Mouse (Mus musculus): ENCODE results near the gene Vegfd. TPM values are rescaled to one million over a fixed set of nuclear protein-coding genes. Genes with fewer than 3 reads are reported as not detected.

The Vegfd gene
- polyA plus RNA-seq, 1 experiment from 2014 or later, result 40.1 TPM

GRCm38 (mm10) chrX:164419955-164420354 lies 46.8 kb downstream of the Vegfd start:
- no peak for DNase-seq
- Histone ChIP-seq H3K27ac (ENCODE audit: low read depth) (peak overlapping the region; percentile 69), H3K27me3 (ENCODE audit: insufficient read depth, low read length) (no peaks in the 10 kb centered on the region), H3K36me3 (ENCODE audit: insufficient read depth) (peaks cover 24% of the 10 kb centered on the region), H3K9me3 (ENCODE audit: low read depth, low read length) (no peaks in the 10 kb centered on the region), H3K9ac (peak overlapping the region; percentile 64), H3K4me2 (peak overlapping the region; percentile 55), H3K4me1 (ENCODE audit: insufficient read depth) (no peaks in the 10 kb centered on the region), H3K4me3 (ENCODE audit: low read depth, low read length) (peak overlapping the region; percentile 55)
- TF ChIP-seq CTCF (IDR thresholded peaks at IDR 0.05; ENCODE audit: low read depth), result no peak
- ATAC-seq (ENCODE audit: insufficient read depth), result peak; percentile 16; the same call in 1 of the 2 replicates
- WGBS, result 7% methylated on average over 13 of the region's 13 CpGs

- no peak for DNase-seq
- Histone ChIP-seq H3K4me1 (ENCODE audit: insufficient read depth) (no peaks in the 10 kb centered on the region), H3K36me3 (ENCODE audit: insufficient read depth) (peaks cover 26% of the 10 kb centered on the region), H3K27me3 (ENCODE audit: insufficient read depth, low read length) (no peaks in the 10 kb centered on the region), H3K9ac (peak overlapping the region; percentile 64), H3K9me3 (ENCODE audit: low read depth, low read length) (no peaks in the 10 kb centered on the region), H3K4me2 (peak overlapping the region; percentile 55), H3K4me3 (ENCODE audit: low read depth, low read length) (peak overlapping the region; percentile 55), H3K27ac (ENCODE audit: low read depth) (no peak overlapping the region)
- ATAC-seq (ENCODE audit: insufficient read depth), result no peak
- TF ChIP-seq CTCF (IDR thresholded peaks at IDR 0.05; ENCODE audit: low read depth), result no peak
- 42% methylated on average over 3 of the region's 3 CpGs for WGBS
These were observed 47.3 kb downstream of the Vegfd start for GRCm38 (mm10) chrX:164420518-164420917.

GRCm38 (mm10) chrX:164424821-164425220 lies 51.6 kb downstream of the Vegfd start:
- H3K4me2 ChIP-seq, result no peak overlapping the region
- no peak for ATAC-seq (ENCODE audit: insufficient read depth)
- no peak overlapping the region for H3K9ac ChIP-seq
- TF ChIP-seq CTCF (IDR thresholded peaks at IDR 0.05; ENCODE audit: low read depth), result no peak
- no peak overlapping the region for H3K4me3 ChIP-seq (ENCODE audit: low read depth, low read length)
- H3K36me3 ChIP-seq (ENCODE audit: insufficient read depth), result peaks cover 38% of the 10 kb centered on the region
- DNase-seq, result no peak
- H3K27ac ChIP-seq (ENCODE audit: low read depth), result no peak overlapping the region
- H3K9me3 ChIP-seq (ENCODE audit: low read depth, low read length), result no peaks in the 10 kb centered on the region
- no peaks in the 10 kb centered on the region for H3K4me1 ChIP-seq (ENCODE audit: insufficient read depth)
- 79% methylated on average over 1 of the region's 1 CpGs for WGBS
- no peaks in the 10 kb centered on the region for H3K27me3 ChIP-seq (ENCODE audit: insufficient read depth, low read length)

DNA sequence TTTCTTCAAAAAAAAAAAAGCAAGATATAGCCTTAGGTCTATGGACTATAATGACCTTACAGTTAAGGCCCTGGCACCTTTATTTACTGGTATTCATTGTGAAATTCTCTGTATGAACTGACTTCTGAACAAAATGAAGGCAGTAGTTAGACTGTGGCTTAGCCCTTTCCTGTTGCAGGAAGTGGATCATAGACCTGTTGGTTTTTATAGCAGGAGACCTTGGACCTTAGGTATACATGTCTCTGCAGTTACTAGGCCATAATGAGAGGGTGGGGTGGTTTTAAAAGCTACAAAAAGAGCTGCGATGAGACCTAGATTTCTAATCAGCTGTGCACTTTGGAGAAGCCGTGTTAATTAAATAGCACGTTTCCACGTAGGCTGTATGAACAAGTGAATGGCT lies 54.1 kb downstream of the Vegfd start:
- Histone ChIP-seq H3K9ac (no peak overlapping the region), H3K36me3 (ENCODE audit: insufficient read depth) (peaks cover 58% of the 10 kb centered on the region), H3K9me3 (ENCODE audit: low read depth, low read length) (no peaks in the 10 kb centered on the region), H3K27me3 (ENCODE audit: insufficient read depth, low read length) (no peaks in the 10 kb centered on the region), H3K4me1 (ENCODE audit: insufficient read depth) (no peaks in the 10 kb centered on the region), H3K4me2 (no peak overlapping the region), H3K4me3 (ENCODE audit: low read depth, low read length) (no peak overlapping the region), H3K27ac (ENCODE audit: low read depth) (no peak overlapping the region)
- WGBS, result 84% methylated on average over 4 of the region's 4 CpGs
- ATAC-seq (ENCODE audit: insufficient read depth) (no peak), DNase-seq (no peak)
- no peak for TF ChIP-seq CTCF (IDR thresholded peaks at IDR 0.05; ENCODE audit: low read depth)

DNA sequence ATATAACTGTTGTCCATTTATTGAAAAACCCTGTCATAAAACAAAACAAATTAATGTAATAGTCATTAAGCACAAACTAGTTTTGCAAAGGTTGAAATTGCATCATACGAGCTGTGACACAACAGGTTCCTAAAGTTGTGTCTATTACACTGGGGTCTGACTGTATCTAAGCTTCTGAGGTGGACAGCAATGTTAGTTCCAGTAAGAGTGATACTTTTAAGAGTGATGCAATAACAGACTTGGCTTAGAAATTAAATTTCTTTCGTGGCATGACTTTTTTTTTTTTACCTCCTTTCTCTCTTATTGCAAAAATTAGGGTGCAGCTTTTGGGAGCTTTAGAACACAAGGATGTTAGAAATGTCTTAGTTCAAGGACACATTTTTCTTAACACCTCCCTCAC lies 55.0 kb downstream of the Vegfd start:
- Histone ChIP-seq H3K4me1 (ENCODE audit: insufficient read depth) (no peaks in the 10 kb centered on the region), H3K36me3 (ENCODE audit: insufficient read depth) (peaks cover 56% of the 10 kb centered on the region), H3K27ac (ENCODE audit: low read depth) (no peak overlapping the region), H3K27me3 (ENCODE audit: insufficient read depth, low read length) (no peaks in the 10 kb centered on the region), H3K9me3 (ENCODE audit: low read depth, low read length) (no peaks in the 10 kb centered on the region), H3K9ac (no peak overlapping the region), H3K4me2 (no peak overlapping the region), H3K4me3 (ENCODE audit: low read depth, low read length) (no peak overlapping the region)
- ATAC-seq (ENCODE audit: insufficient read depth), result no peak
- 65% methylated on average over 2 of the region's 2 CpGs for WGBS
- no peak for DNase-seq
- TF ChIP-seq CTCF (IDR thresholded peaks at IDR 0.05; ENCODE audit: low read depth), result no peak

GRCm38 (mm10) chrX:164430621-164431020 lies 57.4 kb downstream of the Vegfd start:
- H3K9ac ChIP-seq, result no peak overlapping the region
- DNase-seq (no peak), ATAC-seq (ENCODE audit: insufficient read depth) (no peak)
- 72% methylated on average over 6 of the region's 6 CpGs for WGBS
- peaks cover 41% of the 10 kb centered on the region for H3K36me3 ChIP-seq (ENCODE audit: insufficient read depth)
- H3K4me2 ChIP-seq, result no peak overlapping the region
- no peaks in the 10 kb centered on the region for H3K27me3 ChIP-seq (ENCODE audit: insufficient read depth, low read length)
- no peak overlapping the region for H3K4me3 ChIP-seq (ENCODE audit: low read depth, low read length)
- no peak for TF ChIP-seq CTCF (IDR thresholded peaks at IDR 0.05; ENCODE audit: low read depth)
- H3K27ac ChIP-seq (ENCODE audit: low read depth), result no peak overlapping the region
- H3K9me3 ChIP-seq (ENCODE audit: low read depth, low read length), result no peaks in the 10 kb centered on the region
- H3K4me1 ChIP-seq (ENCODE audit: insufficient read depth), result no peaks in the 10 kb centered on the region

DNA sequence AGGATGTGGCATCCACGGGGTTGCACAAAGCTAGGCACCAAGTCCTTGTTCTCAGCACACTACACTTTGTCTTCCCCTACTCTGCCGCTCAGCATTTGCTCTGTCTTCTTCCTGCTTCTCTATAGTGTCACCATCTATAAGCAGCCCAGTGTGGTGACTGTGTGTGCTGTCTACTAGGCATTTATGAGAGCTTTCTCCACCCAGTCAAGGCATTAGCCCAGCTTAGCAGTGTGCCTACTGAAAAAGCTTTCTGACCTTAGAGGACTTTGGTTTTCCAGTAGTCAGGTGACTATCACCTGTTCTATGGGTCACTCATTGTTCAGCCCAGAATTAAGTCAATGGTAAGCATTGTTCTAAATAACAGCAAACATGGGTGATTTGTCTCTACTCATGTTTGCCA lies 58.0 kb downstream of the Vegfd start:
- no peak for TF ChIP-seq CTCF (IDR thresholded peaks at IDR 0.05; ENCODE audit: low read depth)
- 84% methylated on average over 2 of the region's 2 CpGs for WGBS
- Histone ChIP-seq H3K4me1 (ENCODE audit: insufficient read depth) (no peaks in the 10 kb centered on the region), H3K27ac (ENCODE audit: low read depth) (no peak overlapping the region), H3K4me2 (no peak overlapping the region), H3K9ac (no peak overlapping the region), H3K36me3 (ENCODE audit: insufficient read depth) (peaks cover 40% of the 10 kb centered on the region), H3K27me3 (ENCODE audit: insufficient read depth, low read length) (no peaks in the 10 kb centered on the region), H3K4me3 (ENCODE audit: low read depth, low read length) (no peak overlapping the region), H3K9me3 (ENCODE audit: low read depth, low read length) (no peaks in the 10 kb centered on the region)
- no peak for DNase-seq
- ATAC-seq (ENCODE audit: insufficient read depth), result no peak

DNA sequence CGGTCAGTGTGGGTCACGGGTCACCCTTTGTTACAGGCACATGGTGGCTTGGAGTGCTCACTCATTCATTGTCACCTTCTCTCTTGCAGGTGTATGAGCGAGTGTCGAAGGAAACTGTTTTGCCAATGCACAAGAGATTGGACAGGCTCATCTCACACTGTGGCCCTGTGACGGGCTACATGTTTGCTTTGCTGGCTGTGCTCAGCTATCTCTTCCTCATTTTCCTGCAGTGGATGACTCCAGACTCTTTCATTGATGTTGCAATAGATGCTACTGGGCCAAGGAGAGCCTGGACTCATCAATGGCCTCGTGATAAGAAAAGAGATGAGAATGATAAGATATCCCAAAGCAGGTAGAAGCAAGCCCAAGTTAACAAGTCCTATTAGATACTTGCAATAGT lies 58.4 kb downstream of the Vegfd start:
- WGBS, result 90% methylated on average over 6 of the region's 6 CpGs
- ATAC-seq (ENCODE audit: insufficient read depth) (no peak), DNase-seq (no peak)
- no peaks in the 10 kb centered on the region for H3K4me1 ChIP-seq (ENCODE audit: insufficient read depth)
- H3K27ac ChIP-seq (ENCODE audit: low read depth), result no peak overlapping the region
- no peak overlapping the region for H3K4me3 ChIP-seq (ENCODE audit: low read depth, low read length)
- no peak overlapping the region for H3K9ac ChIP-seq
- TF ChIP-seq CTCF (IDR thresholded peaks at IDR 0.05; ENCODE audit: low read depth), result no peak
- no peak overlapping the region for H3K4me2 ChIP-seq
- peaks cover 36% of the 10 kb centered on the region for H3K36me3 ChIP-seq (ENCODE audit: insufficient read depth)
- H3K27me3 ChIP-seq (ENCODE audit: insufficient read depth, low read length), result no peaks in the 10 kb centered on the region
- H3K9me3 ChIP-seq (ENCODE audit: low read depth, low read length), result no peaks in the 10 kb centered on the region
